ENCODE assay signal across 15 mouse cellular contexts in the genomic region with DNA sequence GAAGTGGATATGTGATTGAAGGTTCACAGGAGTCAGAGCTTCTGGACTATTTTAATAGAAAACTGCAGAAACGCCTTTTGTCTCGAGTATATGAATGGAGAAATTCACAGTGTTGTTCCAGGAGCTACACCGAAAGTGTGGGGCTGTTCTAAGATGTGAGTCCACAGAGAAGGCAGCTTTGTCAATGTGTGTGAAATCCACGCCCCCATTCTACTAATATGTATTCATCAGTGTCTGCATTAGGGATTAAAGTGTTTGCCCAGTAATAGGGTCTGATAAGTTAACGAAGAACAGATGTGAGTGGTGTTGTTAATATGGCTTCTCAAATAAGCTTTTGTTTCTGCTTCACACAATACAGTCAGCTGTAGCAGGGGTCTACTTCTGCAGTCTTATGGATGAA.
"Had no signal": no experiment of that assay in that cellular context is flagged by ENCODE, and none has a peak within 500 bp of the region (broad histone marks: within the 10 kb centered on the region; RNA-seq: fewer than 3 reads in every experiment).

No protein-coding gene starts in this region.

- H3K27ac ChIP-seq: kidney, postnatal 0 days; liver, embryonic 12.5 days; midbrain, embryonic 12.5 days; neural tube, embryonic 13.5 days had no signal

- H3K9ac ChIP-seq: liver, embryonic 12.5 days; lung, embryonic 14.5 days; midbrain, embryonic 12.5 days; neural tube, embryonic 13.5 days had no signal

- H3K4me1 ChIP-seq: liver, embryonic 12.5 days; midbrain, embryonic 12.5 days; neural tube, embryonic 13.5 days had no signal

- H3K36me3 ChIP-seq: liver, embryonic 12.5 days; midbrain, embryonic 12.5 days; neural tube, embryonic 13.5 days had no signal

- H3K4me3 ChIP-seq: liver, embryonic 12.5 days; midbrain, embryonic 12.5 days; neural tube, embryonic 13.5 days had no signal

- H3K9me3 ChIP-seq: liver, embryonic 12.5 days; midbrain, embryonic 12.5 days; neural tube, embryonic 13.5 days had no signal

- H3K4me2 ChIP-seq: liver, embryonic 12.5 days; lung, embryonic 14.5 days; midbrain, embryonic 12.5 days; neural tube, embryonic 13.5 days had no signal

- H3K27me3 ChIP-seq: liver, embryonic 12.5 days; midbrain, embryonic 12.5 days; neural tube, embryonic 13.5 days had no signal

- DNase-seq: kidney, adult 9 months; kidney, postnatal 36 days; layer of hippocampus, adult 9-11 months; layer of hippocampus, postnatal 36 days; lung, embryonic 14.5 days; lung, postnatal 10 days; lung, postnatal 4 days; right cerebral cortex, adult 18-20 months; right cerebral cortex, postnatal 25 days; thymus, postnatal 36 days had no signal

- ATAC-seq: liver, embryonic 12.5 days; midbrain, embryonic 16.5 days had no signal
